Mouse (Mus musculus): Measurements from ENCODE around the gene Ugt1a6b. TPM values are rescaled to one million over a fixed set of nuclear protein-coding genes. Genes with fewer than 3 reads are reported as not detected.
"Not testable (repeated sequence)": the region's sequence is repeated elsewhere in the genome, so short reads cannot be mapped to it uniquely, and the experiment has no call there.

Gene Ugt1a6b
- total RNA-seq, 2 experiments from 2014 or later: 1.1 to 1.4 TPM

DNA sequence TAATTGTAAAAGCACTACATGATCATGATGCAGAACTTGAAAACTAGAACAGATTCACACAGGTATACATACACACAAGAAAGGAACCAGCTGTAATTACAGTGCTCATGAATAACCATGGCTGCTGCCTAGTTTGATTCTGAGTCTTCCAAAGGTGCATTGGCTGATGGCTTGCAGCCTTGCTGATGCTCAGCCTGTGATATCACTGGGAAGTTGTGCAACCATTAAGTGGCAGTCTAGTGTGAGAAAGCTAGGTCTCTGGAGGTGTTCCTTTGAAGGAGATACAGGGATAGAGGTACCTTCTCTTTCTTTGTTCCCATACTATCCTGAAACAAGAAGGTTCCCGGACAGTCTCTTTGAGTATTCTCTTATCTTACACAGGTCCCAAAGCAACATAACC lies 116.0 kb downstream of the Ugt1a6b start:
- intact Hi-C loops (cut with DNase I): no loop called here
- DNase-seq: no peak

DNA sequence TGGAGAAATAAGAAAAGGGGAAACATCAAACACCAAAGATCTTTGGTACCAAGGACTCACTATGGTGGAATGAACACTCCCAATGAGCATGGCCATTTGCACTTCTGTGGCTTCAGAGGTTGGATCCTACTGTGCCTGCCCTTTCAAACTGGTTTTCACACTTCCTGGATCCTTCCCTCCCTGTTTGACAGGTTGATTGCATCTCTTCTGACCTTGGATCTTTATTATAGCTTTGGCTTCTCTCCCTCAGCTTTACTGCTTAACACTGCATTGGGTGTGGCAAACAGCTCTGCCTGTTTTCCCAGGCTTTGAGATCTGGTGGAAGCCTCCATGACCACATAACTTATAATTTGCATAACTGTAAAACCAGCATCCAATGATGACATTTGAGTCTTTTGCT lies 117.3 kb downstream of the Ugt1a6b start:
- intact Hi-C loops (cut with DNase I): no loop called here
- peak in 1 of 2 experiments; percentile 11 for DNase-seq

DNA sequence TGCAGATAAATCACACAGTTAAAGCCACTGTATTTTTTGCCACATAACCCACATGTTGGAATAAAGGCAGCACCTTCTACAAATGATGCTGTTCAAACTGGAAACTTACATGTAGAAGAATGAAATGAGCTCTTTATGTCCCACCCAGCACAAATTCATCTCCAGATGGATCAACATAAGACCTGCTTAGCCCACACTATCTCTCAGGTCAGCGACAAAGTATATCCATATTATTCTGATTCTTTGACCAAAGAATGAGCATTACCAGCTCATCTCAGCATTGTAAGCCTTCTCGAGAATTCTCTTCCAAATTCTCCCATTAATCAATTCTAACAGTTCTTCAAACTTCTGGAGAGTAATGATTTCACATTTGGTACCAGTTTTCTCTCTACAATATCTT lies 119.2 kb downstream of the Ugt1a6b start:
- DNase-seq: no peak
- intact Hi-C loops (cut with DNase I): no loop called here

DNA sequence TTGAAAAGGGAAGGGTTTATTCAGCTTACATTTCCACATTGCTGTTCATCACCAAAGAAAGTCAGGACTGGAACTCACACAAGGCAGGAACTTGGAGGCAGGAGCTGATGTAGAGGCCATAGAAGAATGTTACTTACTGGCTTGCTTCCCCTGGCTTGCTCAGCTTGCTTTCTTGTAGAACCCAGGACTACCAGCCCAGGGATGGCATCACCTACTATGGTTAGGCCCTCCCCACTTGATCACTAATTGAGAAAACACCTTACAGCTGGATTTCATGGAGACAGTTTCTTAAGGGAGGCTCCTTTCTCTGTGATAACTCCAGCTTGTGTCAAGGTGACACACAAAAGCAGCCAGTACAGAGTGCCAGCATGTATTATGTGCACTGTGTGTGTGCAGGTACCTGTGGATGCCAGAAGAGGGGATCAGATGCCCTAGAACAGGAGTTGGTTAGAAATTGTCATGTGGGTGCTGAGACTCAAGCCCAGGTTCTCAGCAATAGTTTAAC lies 120.0 kb downstream of the Ugt1a6b start:
- intact Hi-C loops (cut with DNase I): not testable (repeated sequence)
- peak in 1 of 2 experiments; percentile 2 for DNase-seq

DNA sequence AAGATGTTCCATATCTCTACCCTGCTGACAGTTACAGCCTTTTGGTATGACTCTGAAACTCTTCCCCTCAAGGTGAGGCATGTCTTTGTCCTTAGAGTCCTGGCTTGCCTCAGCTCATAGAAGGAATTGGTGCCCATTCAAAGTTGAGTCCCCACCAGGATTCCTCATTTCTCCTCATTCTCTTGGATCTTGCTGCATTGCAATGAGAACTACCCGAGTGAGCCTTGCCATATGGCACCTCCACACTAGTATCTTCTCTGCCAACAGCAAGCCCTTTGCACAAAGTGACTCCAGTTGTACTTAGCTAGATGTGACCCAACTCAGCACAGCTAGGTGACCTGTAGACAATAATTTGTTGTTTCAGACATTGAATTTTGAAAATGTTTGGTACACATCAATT lies 120.5 kb downstream of the Ugt1a6b start:
- intact Hi-C loops (cut with DNase I): no loop called here

DNA sequence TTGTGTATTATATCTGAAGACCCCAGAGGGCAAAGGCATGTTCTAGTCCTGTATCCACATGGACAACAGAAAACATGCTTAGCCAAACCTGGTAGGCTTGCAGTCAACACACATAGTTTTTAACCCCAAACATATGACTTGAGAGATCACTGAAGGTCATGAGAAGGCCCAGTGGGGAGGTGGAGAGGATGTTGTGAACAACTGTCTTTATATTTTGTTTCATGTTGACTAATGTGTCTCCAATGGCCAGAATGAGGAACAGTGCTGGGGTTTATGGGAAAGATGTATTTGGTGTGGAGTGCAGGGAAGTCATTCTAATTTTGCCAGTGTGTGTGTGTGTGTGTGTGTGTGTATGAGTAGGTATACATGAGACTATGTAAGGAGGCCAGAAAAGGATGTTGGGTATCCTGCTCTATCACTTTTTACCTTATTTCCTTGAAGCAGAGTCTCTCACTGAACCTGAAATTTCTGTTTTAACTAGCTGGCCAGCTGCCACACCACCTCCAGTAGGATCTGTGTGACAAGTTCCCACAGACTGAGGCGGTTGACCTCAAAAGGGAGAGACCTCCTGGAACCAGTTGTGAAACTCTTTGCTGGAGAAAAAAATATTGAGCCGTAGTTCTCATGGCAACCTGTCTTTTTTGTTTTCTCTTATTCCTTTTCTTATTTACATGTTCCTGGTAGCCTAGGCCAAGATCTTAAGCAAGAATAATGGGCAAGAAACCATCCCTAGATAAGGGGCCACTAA lies 121.2 kb downstream of the Ugt1a6b start:
- DNase-seq: peak in 1 of 2 experiments; percentile 21
- intact Hi-C loops (cut with DNase I): no loop called here

More for the DNA sequence above, 120.5 kb downstream of the Ugt1a6b start:
- DNase-seq: peak in 1 of 2 experiments; percentile 6

DNA sequence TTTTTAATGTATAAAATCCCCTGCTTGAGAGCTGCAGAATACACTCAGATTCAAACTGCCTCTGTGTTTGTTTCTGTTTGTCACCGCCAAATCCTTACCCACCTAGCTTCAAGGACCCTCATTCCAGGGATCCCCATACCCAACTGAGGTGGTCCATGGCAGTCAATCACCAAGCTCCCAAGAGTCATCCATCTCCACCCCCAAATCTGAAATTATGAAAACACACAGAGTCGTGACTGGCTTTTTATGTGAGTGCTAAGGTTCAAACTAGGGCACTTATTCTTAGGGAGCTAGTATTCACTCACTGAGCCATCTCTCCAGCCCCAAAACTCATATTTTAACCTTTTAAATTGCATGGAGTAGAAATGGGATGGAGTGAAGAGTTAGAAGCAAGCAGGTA lies 122.2 kb downstream of the Ugt1a6b start:
- DNase-seq; intact Hi-C loops (cut with DNase I): not testable (repeated sequence)

DNA sequence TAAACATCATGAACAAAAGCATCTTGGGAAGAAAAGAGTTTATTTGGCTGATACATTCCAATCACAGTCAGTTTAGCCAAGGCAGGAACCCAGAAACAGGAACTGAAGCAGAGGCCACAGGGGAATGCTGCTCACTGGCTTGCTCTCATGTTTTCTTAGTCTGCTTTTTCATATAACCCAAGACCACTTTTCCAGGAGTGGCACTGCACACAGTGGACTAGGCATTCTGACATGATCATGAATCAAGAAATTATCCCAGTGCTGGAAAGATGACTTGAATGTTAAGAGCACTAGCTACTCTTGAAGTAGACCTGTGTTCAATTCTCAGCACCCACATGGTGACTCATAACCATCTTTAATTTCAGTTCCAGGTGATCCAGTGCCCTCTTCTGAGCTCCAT lies 122.7 kb downstream of the Ugt1a6b start:
- intact Hi-C loops (cut with DNase I): no loop called here
- peak; percentile 4 to 7 for DNase-seq

DNA sequence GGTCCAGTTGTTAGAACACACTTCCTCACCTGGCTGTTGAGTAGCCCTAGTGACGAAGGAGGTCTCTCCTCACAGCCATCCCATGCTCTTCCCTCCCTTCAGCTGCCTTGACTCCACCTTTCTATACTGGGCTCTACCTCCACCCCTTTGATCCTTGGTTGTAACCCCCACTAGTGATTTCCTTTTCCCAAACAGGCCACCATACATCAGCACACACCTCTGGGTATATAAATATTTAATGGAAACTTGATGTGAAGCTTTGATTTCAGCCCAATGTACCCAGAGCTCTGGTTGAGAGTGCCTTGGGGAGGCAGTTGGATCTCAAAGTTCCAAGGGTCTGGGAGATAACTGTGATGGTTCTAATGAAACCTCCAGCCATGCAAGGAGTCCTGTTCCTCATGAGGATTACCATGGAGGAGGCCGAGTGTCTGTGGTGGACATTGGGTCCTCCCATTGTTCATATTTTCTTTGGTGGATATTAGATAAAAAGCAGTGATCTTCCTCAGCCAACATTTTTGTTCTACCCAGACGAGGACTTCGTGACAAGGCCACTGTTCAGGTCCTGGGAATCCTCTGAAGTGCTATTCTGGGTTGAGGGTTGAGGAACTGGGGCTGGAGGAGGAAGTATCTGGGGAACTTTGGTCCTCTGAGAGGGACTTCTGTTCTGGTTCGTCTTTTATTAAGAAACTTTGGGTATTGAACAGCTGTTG lies 123.8 kb downstream of the Ugt1a6b start, which contains the start of gene Mroh2a:
Gene Mroh2a, plus strand, starts transcription at position 317 of the 710 bp plus-strand sequence.
- intact Hi-C loops (cut with DNase I): no loop called here
- peak; percentile 20 to 32 for DNase-seq

DNA sequence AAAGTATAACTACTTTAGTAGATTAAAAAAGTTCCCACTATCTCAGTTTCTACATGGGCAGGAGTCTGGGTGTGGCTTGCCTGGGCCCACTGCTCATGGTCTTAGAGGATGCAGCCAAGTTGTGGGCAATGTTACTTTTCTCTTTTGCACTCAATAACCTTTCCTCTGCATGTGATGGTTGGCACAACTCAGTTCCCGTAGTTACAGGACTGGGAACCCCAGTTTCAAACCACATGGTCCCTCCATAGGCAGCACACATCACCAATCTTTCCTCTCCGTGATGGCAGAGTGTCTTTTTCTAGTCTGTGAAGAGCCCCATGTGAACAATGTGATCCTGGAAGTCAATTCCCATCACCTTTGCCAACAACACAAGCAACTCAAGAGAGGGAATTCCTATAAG lies 124.4 kb downstream of the Ugt1a6b start:
- intact Hi-C loops (cut with DNase I): no loop called here
- DNase-seq: peak; percentile 12 to 14

DNA sequence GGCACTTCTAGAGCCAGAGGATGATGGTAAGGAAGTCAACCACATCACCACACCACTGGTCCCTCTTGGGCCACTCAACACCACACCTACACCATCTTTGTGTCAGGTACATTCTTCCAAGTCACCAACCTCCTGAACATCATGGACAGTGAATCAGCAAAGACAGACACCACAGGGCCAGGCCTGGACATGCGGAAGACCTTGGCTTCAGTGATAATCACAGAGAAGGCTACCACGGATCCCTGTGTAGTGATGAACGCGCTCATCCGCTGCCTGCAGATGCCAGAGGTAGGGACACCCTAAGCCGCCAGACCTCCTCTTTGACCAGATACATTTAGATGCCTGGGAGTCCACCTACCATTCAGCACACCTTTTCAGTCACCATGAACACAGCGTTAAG lies 125.1 kb downstream of the Ugt1a6b start:
- DNase-seq: peak; percentile 10
- intact Hi-C loops (cut with DNase I): no loop called here

DNA sequence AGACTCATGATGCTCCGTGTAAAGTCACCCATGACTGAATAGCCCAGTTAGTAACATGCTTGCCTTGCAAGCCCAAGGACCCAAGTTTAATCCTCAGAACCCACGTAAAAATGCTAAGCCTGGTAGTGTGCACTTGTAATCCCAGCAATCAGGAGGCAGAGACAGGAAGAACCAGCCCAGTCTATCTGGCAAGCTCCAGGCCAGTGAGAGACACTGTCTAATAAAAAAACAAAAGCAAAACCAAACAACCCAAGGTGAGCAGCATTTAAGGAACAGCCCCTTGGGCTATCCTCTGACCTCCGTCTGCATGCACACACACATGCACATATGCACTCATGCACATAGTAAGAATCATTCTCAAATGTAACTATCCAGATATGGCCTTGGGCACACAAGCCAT lies 126.5 kb downstream of the Ugt1a6b start:
- intact Hi-C loops (cut with DNase I): no loop called here
- peak in 1 of 2 experiments; percentile 3 for DNase-seq

DNA sequence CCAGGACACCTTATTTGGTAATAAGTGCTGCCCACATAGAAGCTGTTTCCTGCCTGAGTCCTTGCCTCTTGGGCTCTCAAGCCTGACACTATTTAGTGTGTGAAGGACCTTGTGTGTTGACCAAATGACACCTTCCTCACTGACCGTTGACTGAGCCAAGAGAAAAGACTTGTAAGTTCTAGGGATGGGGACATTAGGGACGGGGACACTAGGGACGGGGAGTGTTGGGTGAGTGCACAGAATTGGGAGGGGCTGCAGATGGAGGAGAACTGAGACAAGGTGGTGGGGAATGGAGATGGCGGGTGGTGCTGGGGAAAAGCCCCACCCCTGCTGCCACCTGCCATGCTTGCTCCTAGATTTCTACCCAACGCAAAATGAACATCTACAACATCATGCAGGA lies 126.9 kb downstream of the Ugt1a6b start:
- no peak for DNase-seq
- intact Hi-C loops (cut with DNase I): no loop called here

DNA sequence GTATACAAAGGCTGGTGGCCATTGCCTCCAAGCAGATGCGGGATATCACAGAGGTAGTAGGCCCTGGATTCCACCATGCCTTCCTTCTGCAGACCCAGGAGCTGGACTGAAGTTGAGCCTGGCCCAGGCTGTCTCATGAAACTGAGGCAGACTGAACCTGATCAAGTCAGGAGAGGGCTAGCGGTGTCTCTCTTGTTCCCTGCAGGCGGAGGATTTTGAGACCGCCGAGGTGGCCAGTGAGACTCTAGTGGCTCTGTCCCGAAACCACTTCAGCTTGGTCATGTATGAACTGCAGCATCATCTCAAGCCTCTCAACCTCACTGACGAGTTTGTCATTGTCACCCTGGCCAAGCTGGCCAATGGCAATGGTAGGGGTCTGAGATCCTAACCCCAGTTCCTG lies 127.4 kb downstream of the Ugt1a6b start:
- intact Hi-C loops (cut with DNase I): no loop called here
- no peak for DNase-seq

DNA sequence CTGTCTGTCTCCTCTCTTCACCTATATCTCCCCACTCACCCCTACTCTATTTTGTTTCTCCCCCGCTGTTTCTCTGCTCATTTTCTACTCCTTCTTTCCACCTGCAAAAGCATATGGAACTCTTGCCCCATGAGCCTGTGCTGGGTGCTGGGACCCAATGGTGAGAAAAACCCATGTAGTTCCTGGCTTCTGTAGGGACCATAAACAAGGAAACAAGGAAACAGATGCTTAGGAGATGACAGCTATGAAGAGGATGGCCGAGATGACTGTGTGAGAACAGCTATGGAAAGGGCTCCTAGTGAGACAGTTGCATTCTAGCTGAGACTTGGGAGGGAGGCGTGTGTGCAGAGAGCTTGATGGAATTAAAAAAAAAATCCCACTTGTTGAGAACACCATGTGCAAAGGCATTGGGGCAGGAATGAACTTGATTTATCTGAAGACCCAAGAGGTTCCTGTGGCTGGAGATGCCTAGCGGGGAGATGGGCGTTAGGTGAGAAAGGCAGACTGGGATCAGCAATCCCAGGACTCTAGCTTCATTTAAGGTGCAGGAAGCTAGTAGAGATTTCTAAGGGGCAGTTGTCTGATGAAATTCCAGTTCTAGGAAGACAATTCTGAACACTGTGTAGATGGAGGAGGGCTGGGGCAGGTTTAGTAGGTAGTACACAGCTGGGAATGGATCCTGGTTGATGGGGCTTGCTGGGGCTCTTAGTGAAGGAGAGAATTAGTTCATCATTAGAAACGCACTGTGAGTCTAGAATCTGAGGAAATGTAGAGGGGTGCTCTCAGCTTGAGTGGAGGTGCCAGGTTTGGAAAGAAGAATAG lies 128.1 kb downstream of the Ugt1a6b start:
- intact Hi-C loops (cut with DNase I): no loop called here
- DNase-seq: no peak

DNA sequence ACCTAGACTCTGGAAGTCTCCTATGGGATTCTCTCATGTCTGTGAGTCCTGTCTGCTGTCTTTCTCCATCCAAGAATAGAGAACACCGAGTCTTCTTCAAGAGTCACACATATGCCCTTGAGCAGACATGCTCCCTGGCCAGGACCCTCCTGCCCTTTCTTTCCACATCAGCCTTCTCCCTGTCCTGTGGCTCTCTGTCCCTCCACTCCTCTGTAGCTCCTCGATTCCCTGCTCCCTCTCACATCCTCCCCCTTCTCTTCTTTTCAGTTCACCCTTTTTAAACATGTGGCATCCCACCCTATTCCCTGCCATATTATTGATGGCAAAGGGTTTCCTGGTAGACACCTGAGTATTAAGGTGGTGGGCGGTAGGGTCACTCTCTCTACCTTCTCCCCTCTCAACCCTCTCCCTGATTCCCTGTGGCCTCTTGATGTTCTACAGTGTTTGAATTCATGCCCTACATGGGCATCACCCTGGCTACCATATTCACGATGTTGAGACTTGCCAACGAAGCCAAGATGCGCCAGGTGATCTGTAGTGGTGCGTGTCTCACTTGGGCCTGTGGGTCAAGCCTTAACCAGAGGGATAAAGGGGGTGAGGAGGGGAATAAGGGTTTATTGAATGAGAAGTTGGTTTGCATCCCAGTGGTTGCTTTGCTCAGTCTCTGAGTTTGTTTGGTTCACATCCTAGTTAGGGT lies 128.9 kb downstream of the Ugt1a6b start:
- DNase-seq: no peak

DNA sequence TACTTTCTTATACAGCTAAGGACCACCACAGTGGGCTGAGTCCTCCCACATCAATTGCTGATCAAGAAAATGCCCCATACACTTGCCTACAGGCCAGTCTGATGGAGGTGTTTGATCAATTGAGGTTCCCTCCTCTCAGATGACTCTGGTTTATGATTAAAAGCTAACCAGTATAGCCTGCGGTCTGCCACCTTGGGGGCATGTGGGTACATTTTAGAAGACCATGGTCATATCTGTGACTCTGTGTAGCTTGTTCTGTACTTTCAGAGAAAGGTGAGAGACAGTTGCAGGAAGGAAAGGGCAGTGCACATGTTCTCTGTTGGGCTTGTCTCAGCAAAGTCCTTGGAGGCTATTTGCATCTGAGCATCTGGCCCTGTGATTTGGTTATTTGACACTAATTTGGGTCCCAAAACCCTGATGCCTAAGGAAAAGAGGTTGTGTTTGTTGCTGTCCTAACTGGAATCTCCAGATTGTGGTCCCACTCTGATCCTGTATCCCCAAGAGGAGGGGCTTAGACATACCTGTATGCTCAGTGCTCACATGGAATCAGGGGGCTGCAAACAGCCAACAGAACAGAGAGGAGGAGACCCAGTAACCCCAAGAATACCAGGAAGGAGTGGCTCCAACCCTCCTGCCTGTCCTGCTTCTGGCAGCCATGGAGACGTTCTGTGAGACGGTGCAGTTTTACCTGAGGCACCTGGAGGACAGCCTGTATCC lies 129.8 kb downstream of the Ugt1a6b start:
- no peak for DNase-seq
- intact Hi-C loops (cut with DNase I): no loop called here

More for the DNA sequence above, 128.9 kb downstream of the Ugt1a6b start:
- intact Hi-C loops (cut with DNase I): no loop called here

DNA sequence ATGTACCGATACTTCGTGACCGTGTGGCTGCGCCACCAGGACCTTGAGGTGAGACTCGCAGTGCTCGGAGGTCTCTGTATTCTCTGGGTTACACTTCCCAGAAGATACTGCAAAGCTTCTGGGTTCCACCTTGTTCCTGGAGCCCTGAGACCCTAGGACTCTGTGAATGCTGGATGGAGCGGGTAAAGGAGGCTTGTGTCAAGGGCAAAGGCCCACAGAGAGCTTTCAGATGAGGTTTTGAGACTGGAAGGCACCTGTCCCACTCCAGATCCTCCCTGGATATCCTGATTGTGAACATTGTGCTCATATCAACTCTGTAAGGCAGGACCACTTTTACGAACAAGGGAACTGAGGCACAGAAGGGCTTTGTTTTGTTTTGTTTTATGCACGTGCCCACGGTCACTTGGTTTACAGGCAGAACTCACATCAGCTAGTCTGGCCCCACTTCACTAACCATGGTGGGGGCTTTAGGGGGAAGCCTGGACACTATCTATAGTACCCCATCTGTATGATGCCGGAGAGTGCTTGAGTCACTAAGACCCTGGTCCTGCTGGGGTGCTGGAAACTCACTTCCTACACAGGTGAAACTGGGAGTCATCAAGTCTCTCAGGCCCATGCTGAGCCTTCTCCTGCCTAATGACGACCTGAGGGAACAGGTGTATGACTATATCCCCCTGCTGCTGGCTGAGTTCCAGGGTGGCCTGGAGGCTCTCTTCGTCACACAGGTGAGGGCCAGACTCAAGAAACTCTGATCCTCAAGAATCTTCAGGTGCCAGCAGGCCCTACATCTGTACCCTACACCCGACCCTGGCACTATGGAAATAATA lies 130.6 kb downstream of the Ugt1a6b start:
- no peak for DNase-seq
- intact Hi-C loops (cut with DNase I): no loop called here

DNA sequence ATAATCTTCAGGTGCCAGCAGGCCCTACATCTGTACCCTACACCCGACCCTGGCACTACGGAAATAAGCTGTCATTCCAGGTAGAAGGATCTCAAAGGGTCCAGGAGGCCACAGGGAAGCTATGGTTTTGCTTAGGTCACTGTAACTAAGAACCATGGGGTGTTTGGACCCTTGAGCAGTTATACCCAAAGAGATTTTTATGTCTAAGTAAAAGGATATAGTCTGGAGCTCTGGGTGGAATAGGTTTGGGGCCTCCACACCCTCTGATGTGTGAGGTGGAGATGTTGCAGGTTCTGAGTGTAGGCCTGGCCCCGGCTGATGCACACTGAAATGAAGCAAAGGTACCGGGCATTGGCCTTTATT lies 131.2 kb downstream of the Ugt1a6b start:
- no peak for DNase-seq
- intact Hi-C loops (cut with DNase I): no loop called here

Measured in heart, postnatal 36 days (tissue).